Mouse (Mus musculus): Measurements from ENCODE around the gene Fbxw7. TPM values are rescaled to one million over a fixed set of nuclear protein-coding genes. Genes with fewer than 3 reads are reported as not detected.
A peak's percentile ranks its signal among the peaks of the same experiment; 100 is the strongest.

Fbxw7 gene
- total RNA-seq, 2 experiments from 2014 or later, result 234 to 282 TPM

- H3K4me3 ChIP-seq, result no peak overlapping the region
- intact Hi-C loops (cut with DNase I), result loop anchor here (1.0 to 5.0 kb wide), 2 partner anchors 635 to 986 kb away; no protein-coding TSS in a partner anchor
- no peak for DNase-seq (ENCODE audit: extremely low spot score in 1 of 2, low spot score in 2 of 2)
- H3K27ac ChIP-seq, result no peak overlapping the region
- peak; percentile 70 for TF ChIP-seq CTCF (IDR thresholded peaks at IDR 0.05)
These were observed 121.2 kb downstream of the Fbxw7 start for GRCm38 (mm10) chr3:84936252-84936651.

GRCm38 (mm10) chr3:84936956-84937355, 121.9 kb downstream of the Fbxw7 start:
- no peak for DNase-seq (ENCODE audit: extremely low spot score in 1 of 2, low spot score in 2 of 2)
- Histone ChIP-seq H3K4me3 (no peak overlapping the region), H3K27ac (peak overlapping the region; percentile 20; the same call in 1 of the 2 replicates)
- TF ChIP-seq CTCF (IDR thresholded peaks at IDR 0.05), result no peak
- intact Hi-C loops (cut with DNase I), result loop anchor here (1.0 to 5.0 kb wide), 2 partner anchors 634 to 985 kb away; no protein-coding TSS in a partner anchor

- DNase-seq (ENCODE audit: extremely low spot score in 1 of 2, low spot score in 2 of 2), result peak in 1 of 2 experiments; percentile 21
- H3K27ac ChIP-seq, result peak overlapping the region; percentile 51
- H3K4me3 ChIP-seq, result no peak overlapping the region
- intact Hi-C loops (cut with DNase I), result loop anchor here (5.0 kb wide), 1 partner anchor 985 kb away; no protein-coding TSS in a partner anchor
- no peak for TF ChIP-seq CTCF (IDR thresholded peaks at IDR 0.05)
These were observed 122.6 kb downstream of the Fbxw7 start for GRCm38 (mm10) chr3:84937360-84938355.

- no peak overlapping the region for H3K27ac ChIP-seq
- no peak overlapping the region for H3K4me3 ChIP-seq
- intact Hi-C loops (cut with DNase I), result no loop called here
- no peak for TF ChIP-seq CTCF (IDR thresholded peaks at IDR 0.05)
- no peak for DNase-seq (ENCODE audit: extremely low spot score in 1 of 2, low spot score in 2 of 2)
These were observed 129.9 kb downstream of the Fbxw7 start for GRCm38 (mm10) chr3:84944933-84945332.

GRCm38 (mm10) chr3:84946381-84946780, 131.3 kb downstream of the Fbxw7 start:
- no peak for DNase-seq (ENCODE audit: extremely low spot score in 1 of 2, low spot score in 2 of 2)
- no peak for TF ChIP-seq CTCF (IDR thresholded peaks at IDR 0.05)
- intact Hi-C loops (cut with DNase I), result no loop called here
- Histone ChIP-seq H3K4me3 (no peak overlapping the region), H3K27ac (no peak overlapping the region)

GRCm38 (mm10) chr3:84949387-84949786, 134.3 kb downstream of the Fbxw7 start:
- intact Hi-C loops (cut with DNase I), result no loop called here
- peak overlapping the region; percentile 37; the same call in 1 of the 2 replicates for H3K27ac ChIP-seq

GRCm38 (mm10) chr3:84951698-84952097, 136.6 kb downstream of the Fbxw7 start:
- Histone ChIP-seq H3K4me3 (peak overlapping the region; percentile 68), H3K27ac (peak overlapping the region; percentile 96)
- no peak for DNase-seq (ENCODE audit: extremely low spot score in 1 of 2, low spot score in 2 of 2)
- TF ChIP-seq CTCF (IDR thresholded peaks at IDR 0.05), result no peak
- intact Hi-C loops (cut with DNase I), result loop anchor here (1.0 to 10.0 kb wide), 5 partner anchors 193 to 622 kb away; no protein-coding TSS in a partner anchor

More at GRCm38 (mm10) chr3:84949387-84949786, 134.3 kb downstream of the Fbxw7 start:
- no peak for TF ChIP-seq CTCF (IDR thresholded peaks at IDR 0.05)
- no peak for DNase-seq (ENCODE audit: extremely low spot score in 1 of 2, low spot score in 2 of 2)
- H3K4me3 ChIP-seq, result no peak overlapping the region

- intact Hi-C loops (cut with DNase I), result loop anchor here (1.0 to 10.0 kb wide), 5 partner anchors 193 to 621 kb away; no protein-coding TSS in a partner anchor
These were observed 137.1 kb downstream of the Fbxw7 start for GRCm38 (mm10) chr3:84952135-84952534.

GRCm38 (mm10) chr3:84952585-84953187, 137.6 kb downstream of the Fbxw7 start:
- intact Hi-C loops (cut with DNase I), result loop anchor here (1.0 to 10.0 kb wide), 5 partner anchors 192 to 621 kb away; no protein-coding TSS in a partner anchor
- Histone ChIP-seq H3K27ac (peak overlapping the region; percentile 96), H3K4me3 (peak overlapping the region; percentile 68)
- no peak for TF ChIP-seq CTCF (IDR thresholded peaks at IDR 0.05)
- no peak for DNase-seq (ENCODE audit: extremely low spot score in 1 of 2, low spot score in 2 of 2)

More at GRCm38 (mm10) chr3:84952135-84952534, 137.1 kb downstream of the Fbxw7 start:
- DNase-seq (ENCODE audit: extremely low spot score in 1 of 2, low spot score in 2 of 2), result peak; percentile 71
- Histone ChIP-seq H3K4me3 (peak overlapping the region; percentile 68), H3K27ac (peak overlapping the region; percentile 96)
- TF ChIP-seq CTCF (IDR thresholded peaks at IDR 0.05), result no peak

- intact Hi-C loops (cut with DNase I), result loop anchor here (10.0 kb wide), 2 partner anchors 190 to 360 kb away; no protein-coding TSS in a partner anchor
- Histone ChIP-seq H3K4me3 (peak overlapping the region; percentile 68), H3K27ac (peak overlapping the region; percentile 96)
- DNase-seq (ENCODE audit: extremely low spot score in 1 of 2, low spot score in 2 of 2), result no peak
- no peak for TF ChIP-seq CTCF (IDR thresholded peaks at IDR 0.05)
These were observed 140.1 kb downstream of the Fbxw7 start for GRCm38 (mm10) chr3:84955011-84955775.

GRCm38 (mm10) chr3:84955857-84956256, 140.8 kb downstream of the Fbxw7 start:
- no peak for DNase-seq (ENCODE audit: extremely low spot score in 1 of 2, low spot score in 2 of 2)
- intact Hi-C loops (cut with DNase I), result loop anchor here (10.0 kb wide), 2 partner anchors 189 to 359 kb away; no protein-coding TSS in a partner anchor
- Histone ChIP-seq H3K27ac (peak overlapping the region; percentile 96), H3K4me3 (peak overlapping the region; percentile 68)
- TF ChIP-seq CTCF (IDR thresholded peaks at IDR 0.05), result peak; percentile 44

Measured in left cerebral cortex, adult 2 months (tissue).